Mouse (Mus musculus): ENCODE measurements around the gene Gm12666.
"Not testable (repeated sequence)": the region's sequence is repeated elsewhere in the genome, so short reads cannot be mapped to it uniquely, and the experiment has no call there.

GRCm38 (mm10) chr4:92191649-92192048 lies at the start of gene Gm12666:
- TF ChIP-seq POLR2A, CTCF (IDR thresholded peaks at IDR 0.05; ENCODE audit: insufficient read depth, low read depth, low read length): not testable (repeated sequence)

Measured in olfactory bulb, adult 2 months (tissue).